Comparison of ENCODE assay signal across 20 mouse cellular contexts in genomic region chr2:51948105-51948830, GRCm38 (mm10). TPM values are rescaled to one million over a fixed set of nuclear protein-coding genes. Genes with fewer than 3 reads are reported as not detected.
DNase-seq lines count a peak whose midpoint lies in the region; ATAC-seq and TF ChIP-seq lines count a peak whose summit lies in the region.
"Had no signal": no experiment of that assay in that cellular context is flagged by ENCODE, and none has a peak within 500 bp of the region (broad histone marks: within the 10 kb centered on the region; RNA-seq: fewer than 3 reads in every experiment).

No protein-coding gene starts in this region.

- H3K27me3 ChIP-seq in hindbrain, postnatal 0 days (ENCODE audit: insufficient read depth, low read length) = no peaks in the 10 kb centered on the region
- no peaks in the 10 kb centered on the region for H3K27me3 ChIP-seq in hindbrain, embryonic 11.5 days (ENCODE audit: control insufficient read depth, insufficient read depth, low read length)
- H3K27me3 ChIP-seq in midbrain, postnatal 0 days (ENCODE audit: insufficient read depth, low read length) = no peaks in the 10 kb centered on the region
- H3K27me3 ChIP-seq in midbrain, embryonic 13.5 days = no peaks in the 10 kb centered on the region
- H3K27me3 ChIP-seq: hindbrain, embryonic 13.5 days; intestine, embryonic 15.5 days; kidney, embryonic 15.5 days; liver, embryonic 15.5 days; midbrain, embryonic 15.5 days had no signal

- H3K4me2 ChIP-seq in hindbrain, postnatal 0 days (ENCODE audit: low read depth, low read length) = no peak overlapping the region
- H3K4me2 ChIP-seq in hindbrain, embryonic 11.5 days (replicated peaks; ENCODE audit: low read depth, low read length) = no peak overlapping the region
- H3K4me2 ChIP-seq in midbrain, postnatal 0 days (ENCODE audit: low read depth, low read length, poor library complexity, severe bottlenecking) = no peak overlapping the region
- H3K4me2 ChIP-seq in midbrain, embryonic 13.5 days (replicated peaks) = no peak overlapping the region
- H3K4me2 ChIP-seq: heart, embryonic 11.5 days; hindbrain, embryonic 13.5 days; intestine, embryonic 15.5 days; kidney, embryonic 15.5 days; liver, embryonic 15.5 days; midbrain, embryonic 15.5 days had no signal

- H3K4me1 ChIP-seq in hindbrain, postnatal 0 days (ENCODE audit: insufficient read depth, low read length) = no peaks in the 10 kb centered on the region
- H3K4me1 ChIP-seq in hindbrain, embryonic 11.5 days (replicated peaks; ENCODE audit: control insufficient read depth, insufficient read depth, low read length) = no peaks in the 10 kb centered on the region
- H3K4me1 ChIP-seq in midbrain, postnatal 0 days (ENCODE audit: insufficient read depth, low read length) = no peaks in the 10 kb centered on the region
- no peaks in the 10 kb centered on the region for H3K4me1 ChIP-seq in midbrain, embryonic 13.5 days (replicated peaks)
- H3K4me1 ChIP-seq: hindbrain, embryonic 13.5 days; intestine, embryonic 15.5 days; kidney, embryonic 15.5 days; liver, embryonic 15.5 days; midbrain, embryonic 15.5 days had no signal

- no peak for TF ChIP-seq CTCF in hindbrain, postnatal 0 days (IDR thresholded peaks at IDR 0.05; ENCODE audit: low read depth)
- no peak for TF ChIP-seq CTCF in midbrain, postnatal 0 days (IDR thresholded peaks at IDR 0.05)

- no peaks in the 10 kb centered on the region for H3K9me3 ChIP-seq in hindbrain, postnatal 0 days (ENCODE audit: low read length)
- H3K9me3 ChIP-seq in hindbrain, embryonic 11.5 days (ENCODE audit: control insufficient read depth, low read length) = no peaks in the 10 kb centered on the region
- H3K9me3 ChIP-seq in midbrain, postnatal 0 days (ENCODE audit: low read length) = no peaks in the 10 kb centered on the region
- peaks cover 4% of the 10 kb centered on the region; the same call in 1 of the 2 replicates for H3K9me3 ChIP-seq in midbrain, embryonic 13.5 days
- H3K9me3 ChIP-seq: hindbrain, embryonic 13.5 days; intestine, embryonic 15.5 days; kidney, embryonic 15.5 days; liver, embryonic 15.5 days; midbrain, embryonic 15.5 days had no signal

- peak; percentile 52 for DNase-seq in hindbrain, postnatal 0 days (ENCODE audit: low spot score)
- DNase-seq in hindbrain, embryonic 11.5 days (ENCODE audit: low spot score) = no peak
- DNase-seq in midbrain, postnatal 0 days (ENCODE audit: low spot score) = peak; percentile 55
- no peak for DNase-seq in layer of hippocampus, adult 18-20 months (ENCODE audit: low spot score in 2 of 2)
- DNase-seq in heart, postnatal 36 days = no peak
- DNase-seq: adrenal gland, postnatal 14 days; cerebellum, adult 11 months; heart, postnatal 10 days; layer of hippocampus, postnatal 36 days; right cerebral cortex, postnatal 4 days; thymus, postnatal 14 days had no signal

- intact Hi-C loops in heart, postnatal 36 days (cut with DNase I) = no loop called here

- no peak for ATAC-seq in hindbrain, postnatal 0 days
- ATAC-seq in hindbrain, embryonic 11.5 days (ENCODE audit: low FRiP score) = no peak
- ATAC-seq in midbrain, postnatal 0 days (ENCODE audit: low FRiP score) = no peak
- ATAC-seq in midbrain, embryonic 13.5 days = no peak
- peak; percentile 19 for ATAC-seq in inflammation-experienced regulatory T-cells, adult 6 months
- ATAC-seq: activated CD4-positive, CD25-positive, alpha-beta regulatory T cell, adult 4 months; intestine, embryonic 15.5 days; midbrain, embryonic 15.5 days had no signal

- no peak overlapping the region for H3K9ac ChIP-seq in hindbrain, postnatal 0 days (replicated peaks; ENCODE audit: low read length)
- no peak overlapping the region for H3K9ac ChIP-seq in hindbrain, embryonic 11.5 days (ENCODE audit: low read depth, low read length)
- no peak overlapping the region for H3K9ac ChIP-seq in midbrain, postnatal 0 days (replicated peaks; ENCODE audit: low read length, poor library complexity, severe bottlenecking)
- H3K9ac ChIP-seq in midbrain, embryonic 13.5 days (replicated peaks) = no peak overlapping the region
- H3K9ac ChIP-seq: hindbrain, embryonic 13.5 days; intestine, embryonic 15.5 days; kidney, embryonic 15.5 days; liver, embryonic 15.5 days; midbrain, embryonic 15.5 days had no signal

- no peak overlapping the region for H3K4me3 ChIP-seq in hindbrain, postnatal 0 days (ENCODE audit: low read length)
- H3K4me3 ChIP-seq in hindbrain, embryonic 11.5 days (ENCODE audit: low read depth, low read length) = no peak overlapping the region
- no peak overlapping the region for H3K4me3 ChIP-seq in midbrain, postnatal 0 days (ENCODE audit: low read depth, low read length)
- no peak overlapping the region for H3K4me3 ChIP-seq in midbrain, embryonic 13.5 days (replicated peaks)
- H3K4me3 ChIP-seq: hindbrain, embryonic 13.5 days; intestine, embryonic 15.5 days; kidney, embryonic 15.5 days; liver, embryonic 15.5 days; midbrain, embryonic 15.5 days had no signal

- 82% methylated on average over 6 of the region's 6 CpGs for WGBS in hindbrain, postnatal 0 days
- WGBS in hindbrain, embryonic 11.5 days = 88% methylated on average over 6 of the region's 6 CpGs
- 85% methylated on average over 6 of the region's 6 CpGs for WGBS in midbrain, postnatal 0 days
- WGBS in midbrain, embryonic 13.5 days = 84% methylated on average over 6 of the region's 6 CpGs

- no peak overlapping the region for H3K27ac ChIP-seq in hindbrain, postnatal 0 days
- no peak overlapping the region for H3K27ac ChIP-seq in hindbrain, embryonic 11.5 days (ENCODE audit: low read depth, low read length)
- H3K27ac ChIP-seq in midbrain, postnatal 0 days (ENCODE audit: low read depth, low read length) = no peak overlapping the region
- no peak overlapping the region for H3K27ac ChIP-seq in midbrain, embryonic 13.5 days
- H3K27ac ChIP-seq: hindbrain, embryonic 13.5 days; intestine, embryonic 15.5 days; kidney, embryonic 15.5 days; liver, embryonic 15.5 days; midbrain, embryonic 15.5 days had no signal

- H3K36me3 ChIP-seq in hindbrain, postnatal 0 days (ENCODE audit: insufficient read depth, low read length) = no peaks in the 10 kb centered on the region
- H3K36me3 ChIP-seq in hindbrain, embryonic 11.5 days (ENCODE audit: control insufficient read depth, insufficient read depth, low read length) = no peaks in the 10 kb centered on the region
- H3K36me3 ChIP-seq in midbrain, postnatal 0 days (ENCODE audit: insufficient read depth, low read length) = no peaks in the 10 kb centered on the region
- no peaks in the 10 kb centered on the region for H3K36me3 ChIP-seq in midbrain, embryonic 13.5 days
- H3K36me3 ChIP-seq: hindbrain, embryonic 13.5 days; intestine, embryonic 15.5 days; kidney, embryonic 15.5 days; liver, embryonic 15.5 days; midbrain, embryonic 15.5 days had no signal

RNA-seq across cellular contexts. Expression of gene Rbm43, which starts 13.3 kb away (rescaled TPM):
- 3.1 and 6.3 TPM in 2 replicates for total RNA-seq in hindbrain, postnatal 0 days (2014; rRNA removed)
- polyA plus RNA-seq in hindbrain, postnatal 0 days (2015; fragmentation: Nextera tagmentation; extraction: Ambion mirVana) = 13.6 and 14.8 TPM in 2 replicates
- 6.9 and 10.4 TPM in 2 replicates for polyA plus RNA-seq in hindbrain, embryonic 11.5 days (2014; fragmentation: Nextera tagmentation; extraction: Ambion mirVana)
- total RNA-seq in midbrain, postnatal 0 days (2014; rRNA removed) = 9.4 and 11.2 TPM in 2 replicates
- polyA plus RNA-seq in midbrain, postnatal 0 days (2015; fragmentation: Nextera tagmentation; extraction: Ambion mirVana) = 15.7 and 17.3 TPM in 2 replicates
- 3.6 and 4.0 TPM in 2 replicates for polyA plus RNA-seq in midbrain, embryonic 13.5 days (2015; fragmentation: Nextera tagmentation; extraction: Ambion mirVana)
- 10 to 100 TPM; 29.8 to 56.9 (median 37.3) TPM for polyA plus RNA-seq in inflammation-experienced regulatory T-cells, adult 6 months (2017; shearing (Covaris generic))
- total RNA-seq in layer of hippocampus, adult 18-20 months (2021) = 10 to 100 TPM; 20.7 to 21.8 TPM
- total RNA-seq in heart, postnatal 36 days (2021) = 1 to 10 TPM; 3.4 to 5.1 TPM

RNA-seq across cellular contexts. Expression of gene Nmi, which starts 25.0 kb away (rescaled TPM):
- 1.5 and 2.4 TPM in 2 replicates for total RNA-seq in hindbrain, postnatal 0 days (2014; rRNA removed)
- 8.3 and 10.1 TPM in 2 replicates for polyA plus RNA-seq in hindbrain, postnatal 0 days (2015; fragmentation: Nextera tagmentation; extraction: Ambion mirVana)
- polyA plus RNA-seq in hindbrain, embryonic 11.5 days (2014; fragmentation: Nextera tagmentation; extraction: Ambion mirVana) = 7.7 and 8.9 TPM in 2 replicates
- 1.8 and 4.2 TPM in 2 replicates for total RNA-seq in midbrain, postnatal 0 days (2014; rRNA removed)
- polyA plus RNA-seq in midbrain, postnatal 0 days (2015; fragmentation: Nextera tagmentation; extraction: Ambion mirVana) = 6.4 and 6.5 TPM in 2 replicates
- 4.5 and 4.6 TPM in 2 replicates for polyA plus RNA-seq in midbrain, embryonic 13.5 days (2015; fragmentation: Nextera tagmentation; extraction: Ambion mirVana)
- 100 to 1,000 TPM; 168 to 202 (median 175) TPM for polyA plus RNA-seq in inflammation-experienced regulatory T-cells, adult 6 months (2017; shearing (Covaris generic))
- 1 to 10 TPM; 3.9 to 4.2 TPM for total RNA-seq in layer of hippocampus, adult 18-20 months (2021)
- total RNA-seq in heart, postnatal 36 days (2021) = 1 to 10 TPM; 7.0 to 7.9 TPM

Comparison
In these comparisons a context has a peak if more than half of its experiments do, and no peak if none do; other contexts are left out.
1. DNase-seq: peak in hindbrain, postnatal 0 days (single experiment) and midbrain, postnatal 0 days (single experiment); none in hindbrain, embryonic 11.5 days (single experiment), layer of hippocampus, adult 18-20 months (0 of 2) and heart, postnatal 36 days (0 of 2).
2. RNA of gene Nmi, which starts 25.0 kb away (polyA plus RNA-seq): 168 to 202 TPM in inflammation-experienced regulatory T-cells, adult 6 months; 8.3 to 10.1 TPM in hindbrain, postnatal 0 days, 7.7 to 8.9 TPM in hindbrain, embryonic 11.5 days, 6.4 to 6.5 TPM in midbrain, postnatal 0 days and 4.5 to 4.6 TPM in midbrain, embryonic 13.5 days; every median in the first group is over 10 times any median in the second.